ENCODE assay signal across 9 mouse cellular contexts in the genomic region with DNA sequence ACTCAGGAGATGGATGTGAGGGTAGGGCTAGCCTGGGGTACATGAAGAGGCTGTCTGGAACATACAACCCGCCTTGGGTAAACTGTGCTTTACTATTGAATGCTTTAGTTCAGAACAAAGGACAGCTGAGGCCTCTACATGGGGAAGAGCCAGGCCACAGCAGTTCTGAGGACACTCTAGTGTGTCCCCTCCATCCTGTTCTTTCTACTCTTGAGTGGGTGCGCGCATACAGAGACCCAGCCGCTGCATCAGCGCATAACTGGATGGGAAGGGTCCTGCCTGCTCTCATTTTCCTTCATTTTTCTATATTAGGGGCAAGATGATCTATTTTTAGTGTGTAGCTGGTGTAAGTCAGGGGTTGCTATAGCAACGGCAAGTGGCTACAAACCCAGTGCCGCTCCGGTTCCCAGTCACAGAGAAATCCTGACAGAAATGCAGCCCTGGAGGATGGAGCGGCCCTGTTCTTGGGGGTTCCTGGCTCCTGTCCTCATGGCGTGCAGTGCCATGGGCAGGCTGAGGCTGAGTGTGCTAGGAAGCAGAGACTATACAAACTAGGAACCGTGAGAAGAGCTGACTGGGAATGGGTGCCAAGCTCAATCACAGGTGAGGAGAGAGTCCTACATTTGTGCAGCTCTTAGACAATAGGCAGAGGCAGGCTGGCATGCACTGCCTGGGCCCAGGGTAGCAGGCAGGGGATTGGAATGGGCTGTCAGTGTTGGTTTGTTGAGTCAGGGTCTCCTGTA.
DNase-seq lines count a peak whose midpoint lies in the region; ATAC-seq lines count a peak whose summit lies in the region.
"Had no signal": no experiment of that assay in that cellular context is flagged by ENCODE, and none has a peak within 500 bp of the region (broad histone marks: within the 10 kb centered on the region; RNA-seq: fewer than 3 reads in every experiment).

No protein-coding gene starts in this region.

- H3K4me1 ChIP-seq in heart, embryonic 14.5 days (ENCODE audit: control insufficient read depth in 2 of 2, insufficient read depth in 2 of 2, low read length in 2 of 2) = peaks cover 62 to 77% of the 10 kb centered on the region in 2 experiments
- H3K4me1 ChIP-seq in stomach, embryonic 14.5 days (ENCODE audit: control insufficient read depth, insufficient read depth, low read length) = peaks cover 11% of the 10 kb centered on the region; the same call in 1 of the 2 replicates

- peak overlapping the region; percentile 70 for H3K4me2 ChIP-seq in heart, embryonic 14.5 days (ENCODE audit: low read length)
- H3K4me2 ChIP-seq in stomach, embryonic 14.5 days (replicated peaks; ENCODE audit: low read depth, low read length) = no peak overlapping the region
- H3K4me2 ChIP-seq: limb, embryonic 12.5 days had no signal

- H3K4me3 ChIP-seq in heart, embryonic 14.5 days (ENCODE audit: control insufficient read depth in 1 of 2, insufficient read depth in 1 of 2, low read depth in 1 of 2, low read length in 2 of 2) = peak overlapping the region; percentile 42 to 44
- H3K4me3 ChIP-seq in stomach, embryonic 14.5 days (ENCODE audit: low read depth, low read length) = no peak overlapping the region
- H3K4me3 ChIP-seq: limb, embryonic 12.5 days had no signal

- H3K27me3 ChIP-seq in heart, embryonic 14.5 days (ENCODE audit: control insufficient read depth, insufficient read depth, low read length) = no peaks in the 10 kb centered on the region
- H3K27me3 ChIP-seq in stomach, embryonic 14.5 days (ENCODE audit: control insufficient read depth, insufficient read depth, low read length) = no peaks in the 10 kb centered on the region
- H3K27me3 ChIP-seq: limb, embryonic 12.5 days had no signal

- peak overlapping the region; percentile 89 to 92 for H3K27ac ChIP-seq in heart, embryonic 14.5 days (replicated peaks in 1 of 2; ENCODE audit: control insufficient read depth in 1 of 2, insufficient read depth in 1 of 2, low read depth in 2 of 2, low read length in 2 of 2)
- peak overlapping the region; percentile 55; the same call in 1 of the 2 replicates for H3K27ac ChIP-seq in stomach, embryonic 14.5 days (ENCODE audit: low read length)
- H3K27ac ChIP-seq: limb, embryonic 12.5 days had no signal

- DNase-seq in adrenal gland, adult (ENCODE audit: inconsistent age in 2 of 2, low spot score in 1 of 2) = peak; percentile 49 to 74
- no peak for DNase-seq in adrenal gland, postnatal 10 days
- peak; percentile 69 for DNase-seq in cerebellum, adult 8-10 months
- peak; percentile 58 to 79 for DNase-seq in left cerebral cortex, adult 8-10 months (ENCODE audit: low spot score in 2 of 2)
- DNase-seq in natural killer cell, adult 2 months (ENCODE audit: low spot score in 2 of 2) = no peak
- DNase-seq in thymus, postnatal 4 days = no peak

- WGBS in heart, embryonic 14.5 days = 20% methylated on average over 11 of the region's 11 CpGs
- WGBS in stomach, embryonic 14.5 days = 52% methylated on average over 11 of the region's 11 CpGs

- H3K9ac ChIP-seq in heart, embryonic 14.5 days (ENCODE audit: low read length) = peak overlapping the region; percentile 74
- H3K9ac ChIP-seq in stomach, embryonic 14.5 days (replicated peaks; ENCODE audit: low read depth, low read length) = no peak overlapping the region
- H3K9ac ChIP-seq: limb, embryonic 12.5 days had no signal

- H3K9me3 ChIP-seq in heart, embryonic 14.5 days (ENCODE audit: control insufficient read depth, low read length) = no peaks in the 10 kb centered on the region
- no peaks in the 10 kb centered on the region for H3K9me3 ChIP-seq in stomach, embryonic 14.5 days (ENCODE audit: control insufficient read depth, low read depth, low read length)
- H3K9me3 ChIP-seq: limb, embryonic 12.5 days had no signal

- ATAC-seq in heart, embryonic 14.5 days (ENCODE audit: insufficient number of reproducible peaks, insufficient read depth, low FRiP score, low read depth) = no peak
- peak; percentile 42; the same call in 1 of the 2 replicates for ATAC-seq in stomach, embryonic 14.5 days (ENCODE audit: insufficient number of reproducible peaks, insufficient read depth, low FRiP score, low read depth)

- 0 out of 2 replicates have a peak, but pooled peaks cover 2% of the 10 kb centered on the region for H3K36me3 ChIP-seq in heart, embryonic 14.5 days (ENCODE audit: control insufficient read depth, insufficient read depth, low read length)
- H3K36me3 ChIP-seq in stomach, embryonic 14.5 days (ENCODE audit: control insufficient read depth, insufficient read depth, low read length) = no peaks in the 10 kb centered on the region
- H3K36me3 ChIP-seq: limb, embryonic 12.5 days had no signal

Comparison
In these comparisons a context has a peak if more than half of its experiments do, and no peak if none do; other contexts are left out.
1. DNase-seq: peak in adrenal gland, adult (2 of 2), cerebellum, adult 8-10 months (single experiment) and left cerebral cortex, adult 8-10 months (2 of 2); none in adrenal gland, postnatal 10 days (single experiment), natural killer cell, adult 2 months (0 of 2) and thymus, postnatal 4 days (single experiment).